Mouse (Mus musculus): Measurements from ENCODE around the gene Uck2. TPM values are rescaled to one million over a fixed set of nuclear protein-coding genes. Genes with fewer than 3 reads are reported as not detected.

Uck2 gene
- polyA plus RNA-seq, 1 experiment = 255 TPM

- no peaks in the 10 kb centered on the region for H3K9me3 ChIP-seq (replicated peaks; ENCODE audit: control insufficient read depth, insufficient read depth, low read length, poor library complexity, severe bottlenecking)
- H3K27me3 ChIP-seq (ENCODE audit: control insufficient read depth, insufficient read depth, low read length, poor library complexity, severe bottlenecking) = no peaks in the 10 kb centered on the region
- H3K27ac ChIP-seq (ENCODE audit: insufficient read depth, low read length) = no peak overlapping the region
- TF ChIP-seq POLR2A (IDR thresholded peaks at IDR 0.05; ENCODE audit: insufficient read depth, low read length) (no peak), EP300 (IDR thresholded peaks at IDR 0.05; ENCODE audit: insufficient read depth, low read depth, low read length) (no peak), CTCF (IDR thresholded peaks at IDR 0.05; ENCODE audit: low read depth, low read length) (no peak)
- H3K36me3 ChIP-seq (ENCODE audit: control insufficient read depth, insufficient read depth, low read length, poor library complexity, severe bottlenecking) = no peaks in the 10 kb centered on the region
- H3K9ac ChIP-seq (ENCODE audit: low read depth, poor library complexity, severe bottlenecking) = no peak overlapping the region
- H3K4me3 ChIP-seq (ENCODE audit: low read depth, low read length) = no peak overlapping the region
- no peaks in the 10 kb centered on the region for H3K4me1 ChIP-seq (ENCODE audit: control insufficient read depth, insufficient read depth, low read length)
Measured at GRCm38 (mm10) chr1:167187791-167188190, 97.3 kb downstream of the Uck2 start.

- Histone ChIP-seq H3K9me3 (replicated peaks; ENCODE audit: control insufficient read depth, insufficient read depth, low read length, poor library complexity, severe bottlenecking) (no peaks in the 10 kb centered on the region), H3K4me3 (ENCODE audit: low read depth, low read length) (no peak overlapping the region), H3K36me3 (ENCODE audit: control insufficient read depth, insufficient read depth, low read length, poor library complexity, severe bottlenecking) (no peaks in the 10 kb centered on the region), H3K4me1 (ENCODE audit: control insufficient read depth, insufficient read depth, low read length) (peaks cover 1% of the 10 kb centered on the region), H3K27ac (ENCODE audit: insufficient read depth, low read length) (no peak overlapping the region), H3K27me3 (ENCODE audit: control insufficient read depth, insufficient read depth, low read length, poor library complexity, severe bottlenecking) (no peaks in the 10 kb centered on the region), H3K9ac (ENCODE audit: low read depth, poor library complexity, severe bottlenecking) (no peak overlapping the region)
- TF ChIP-seq CTCF (IDR thresholded peaks at IDR 0.05; ENCODE audit: low read depth, low read length) (no peak), EP300 (IDR thresholded peaks at IDR 0.05; ENCODE audit: insufficient read depth, low read depth, low read length) (no peak), POLR2A (IDR thresholded peaks at IDR 0.05; ENCODE audit: insufficient read depth, low read length) (no peak)
Measured at GRCm38 (mm10) chr1:167181919-167182616, 103.1 kb downstream of the Uck2 start.

Other genes with a start within 250 kb of the Uck2 start
- gene Tmco1, start 23.1 kb upstream of the Uck2 start, polyA plus RNA-seq (2011; ENCODE audit: insufficient read depth, insufficient read length, low read depth, missing spikeins) = 43.7 and 46.1 TPM in 2 replicates
- gene Aldh9a1, start 64.7 kb upstream of the Uck2 start, polyA plus RNA-seq (2011; ENCODE audit: insufficient read depth, insufficient read length, low read depth, missing spikeins) = 73.4 and 74.4 TPM in 2 replicates
- 23.4 and 26.6 TPM in 2 replicates for gene Mgst3, start 108.5 kb upstream of the Uck2 start, polyA plus RNA-seq (2011; ENCODE audit: insufficient read depth, insufficient read length, low read depth, missing spikeins)
- gene Lrrc52, start 181.5 kb upstream of the Uck2 start, polyA plus RNA-seq (2011; ENCODE audit: insufficient read depth, insufficient read length, low read depth, missing spikeins) = not detected in 2 replicates